Mouse (Mus musculus): ENCODE measurements around the gene Aldh1l1. TPM values are rescaled to one million over a fixed set of nuclear protein-coding genes. Genes with fewer than 3 reads are reported as not detected.

Gene Aldh1l1
- polyA plus RNA-seq, 1 experiment from 2014 or later = 2.2 TPM

- no peak for DNase-seq (ENCODE audit: low spot score)
- Histone ChIP-seq H3K27ac (replicated peaks; ENCODE audit: low read depth, low read length) (no peak overlapping the region), H3K9ac (ENCODE audit: low read depth, low read length) (no peak overlapping the region), H3K4me1 (ENCODE audit: control insufficient read depth, insufficient read depth, low read length) (no peaks in the 10 kb centered on the region), H3K27me3 (replicated peaks; ENCODE audit: control insufficient read depth, insufficient read depth, low read length) (no peaks in the 10 kb centered on the region), H3K36me3 (ENCODE audit: control insufficient read depth, insufficient read depth, low read length) (no peaks in the 10 kb centered on the region), H3K4me2 (ENCODE audit: low read depth, low read length) (no peak overlapping the region), H3K9me3 (ENCODE audit: control insufficient read depth, low read length) (no peaks in the 10 kb centered on the region), H3K4me3 (ENCODE audit: low read depth, low read length) (no peak overlapping the region)
- ATAC-seq (ENCODE audit: low read depth) = no peak
- WGBS = 90% methylated on average over 2 of the region's 2 CpGs
Observed at GRCm38 (mm10) chr6:90582331-90582730, 96.1 kb downstream of the Aldh1l1 start.

GRCm38 (mm10) chr6:90588113-90588512, 101.9 kb downstream of the Aldh1l1 start:
- no peak overlapping the region for H3K9ac ChIP-seq (ENCODE audit: low read depth, low read length)
- no peaks in the 10 kb centered on the region for H3K9me3 ChIP-seq (ENCODE audit: control insufficient read depth, low read length)
- ATAC-seq (ENCODE audit: low read depth) (peak; percentile 71; the same call in 1 of the 2 replicates), DNase-seq (ENCODE audit: low spot score) (peak; percentile 43)
- H3K4me3 ChIP-seq (ENCODE audit: low read depth, low read length) = no peak overlapping the region
- no peaks in the 10 kb centered on the region for H3K36me3 ChIP-seq (ENCODE audit: control insufficient read depth, insufficient read depth, low read length)
- H3K27me3 ChIP-seq (replicated peaks; ENCODE audit: control insufficient read depth, insufficient read depth, low read length) = no peaks in the 10 kb centered on the region
- no peak overlapping the region for H3K4me2 ChIP-seq (ENCODE audit: low read depth, low read length)
- no peak overlapping the region for H3K27ac ChIP-seq (replicated peaks; ENCODE audit: low read depth, low read length)
- no peaks in the 10 kb centered on the region for H3K4me1 ChIP-seq (ENCODE audit: control insufficient read depth, insufficient read depth, low read length)
- 18% methylated on average over 5 of the region's 5 CpGs for WGBS

GRCm38 (mm10) chr6:90590707-90591106, 104.5 kb downstream of the Aldh1l1 start:
- Histone ChIP-seq H3K27me3 (replicated peaks; ENCODE audit: control insufficient read depth, insufficient read depth, low read length) (no peaks in the 10 kb centered on the region), H3K4me3 (ENCODE audit: low read depth, low read length) (no peak overlapping the region), H3K36me3 (ENCODE audit: control insufficient read depth, insufficient read depth, low read length) (no peaks in the 10 kb centered on the region), H3K4me1 (ENCODE audit: control insufficient read depth, insufficient read depth, low read length) (no peaks in the 10 kb centered on the region), H3K4me2 (ENCODE audit: low read depth, low read length) (no peak overlapping the region), H3K9me3 (ENCODE audit: control insufficient read depth, low read length) (no peaks in the 10 kb centered on the region), H3K27ac (replicated peaks; ENCODE audit: low read depth, low read length) (no peak overlapping the region), H3K9ac (ENCODE audit: low read depth, low read length) (no peak overlapping the region)
- DNase-seq (ENCODE audit: low spot score) (no peak), ATAC-seq (ENCODE audit: low read depth) (no peak)
- 93% methylated on average over 1 of the region's 1 CpGs for WGBS

- Histone ChIP-seq H3K27me3 (replicated peaks; ENCODE audit: control insufficient read depth, insufficient read depth, low read length) (no peaks in the 10 kb centered on the region), H3K36me3 (ENCODE audit: control insufficient read depth, insufficient read depth, low read length) (no peaks in the 10 kb centered on the region), H3K9me3 (ENCODE audit: control insufficient read depth, low read length) (no peaks in the 10 kb centered on the region), H3K27ac (replicated peaks; ENCODE audit: low read depth, low read length) (no peak overlapping the region), H3K4me2 (ENCODE audit: low read depth, low read length) (no peak overlapping the region), H3K4me3 (ENCODE audit: low read depth, low read length) (no peak overlapping the region), H3K9ac (ENCODE audit: low read depth, low read length) (no peak overlapping the region), H3K4me1 (ENCODE audit: control insufficient read depth, insufficient read depth, low read length) (no peaks in the 10 kb centered on the region)
- 72% methylated on average over 1 of the region's 1 CpGs for WGBS
- DNase-seq (ENCODE audit: low spot score) = no peak
- ATAC-seq (ENCODE audit: low read depth) = no peak
Observed at GRCm38 (mm10) chr6:90594972-90595371, 108.7 kb downstream of the Aldh1l1 start.

GRCm38 (mm10) chr6:90597060-90597459, 110.8 kb downstream of the Aldh1l1 start:
- Histone ChIP-seq H3K4me2 (ENCODE audit: low read depth, low read length) (no peak overlapping the region), H3K27me3 (replicated peaks; ENCODE audit: control insufficient read depth, insufficient read depth, low read length) (no peaks in the 10 kb centered on the region), H3K4me1 (ENCODE audit: control insufficient read depth, insufficient read depth, low read length) (no peaks in the 10 kb centered on the region), H3K9me3 (ENCODE audit: control insufficient read depth, low read length) (no peaks in the 10 kb centered on the region), H3K4me3 (ENCODE audit: low read depth, low read length) (no peak overlapping the region), H3K9ac (ENCODE audit: low read depth, low read length) (no peak overlapping the region), H3K36me3 (ENCODE audit: control insufficient read depth, insufficient read depth, low read length) (no peaks in the 10 kb centered on the region), H3K27ac (replicated peaks; ENCODE audit: low read depth, low read length) (no peak overlapping the region)
- WGBS = 92% methylated on average over 4 of the region's 4 CpGs
- ATAC-seq (ENCODE audit: low read depth) = no peak
- no peak for DNase-seq (ENCODE audit: low spot score)

GRCm38 (mm10) chr6:90597592-90597991, 111.4 kb downstream of the Aldh1l1 start:
- no peaks in the 10 kb centered on the region for H3K4me1 ChIP-seq (ENCODE audit: control insufficient read depth, insufficient read depth, low read length)
- H3K36me3 ChIP-seq (ENCODE audit: control insufficient read depth, insufficient read depth, low read length) = no peaks in the 10 kb centered on the region
- no peaks in the 10 kb centered on the region for H3K9me3 ChIP-seq (ENCODE audit: control insufficient read depth, low read length)
- H3K4me2 ChIP-seq (ENCODE audit: low read depth, low read length) = no peak overlapping the region
- no peak overlapping the region for H3K4me3 ChIP-seq (ENCODE audit: low read depth, low read length)
- no peak overlapping the region for H3K9ac ChIP-seq (ENCODE audit: low read depth, low read length)
- no peak overlapping the region for H3K27ac ChIP-seq (replicated peaks; ENCODE audit: low read depth, low read length)
- 81% methylated on average over 2 of the region's 2 CpGs for WGBS
- no peaks in the 10 kb centered on the region for H3K27me3 ChIP-seq (replicated peaks; ENCODE audit: control insufficient read depth, insufficient read depth, low read length)
- no peak for ATAC-seq (ENCODE audit: low read depth)
- no peak for DNase-seq (ENCODE audit: low spot score)

- H3K4me3 ChIP-seq (ENCODE audit: low read depth, low read length) = no peak overlapping the region
- H3K4me1 ChIP-seq (ENCODE audit: control insufficient read depth, insufficient read depth, low read length) = no peaks in the 10 kb centered on the region
- H3K27me3 ChIP-seq (replicated peaks; ENCODE audit: control insufficient read depth, insufficient read depth, low read length) = no peaks in the 10 kb centered on the region
- H3K36me3 ChIP-seq (ENCODE audit: control insufficient read depth, insufficient read depth, low read length) = no peaks in the 10 kb centered on the region
- DNase-seq (ENCODE audit: low spot score) (no peak), ATAC-seq (ENCODE audit: low read depth) (no peak)
- H3K9me3 ChIP-seq (ENCODE audit: control insufficient read depth, low read length) = no peaks in the 10 kb centered on the region
- 80% methylated on average over 6 of the region's 6 CpGs for WGBS
- H3K27ac ChIP-seq (replicated peaks; ENCODE audit: low read depth, low read length) = no peak overlapping the region
- H3K9ac ChIP-seq (ENCODE audit: low read depth, low read length) = no peak overlapping the region
- no peak overlapping the region for H3K4me2 ChIP-seq (ENCODE audit: low read depth, low read length)
Observed at GRCm38 (mm10) chr6:90598197-90598596, 112.0 kb downstream of the Aldh1l1 start.

- H3K36me3 ChIP-seq (ENCODE audit: control insufficient read depth, insufficient read depth, low read length) = no peaks in the 10 kb centered on the region
- WGBS = 74% methylated on average over 4 of the region's 4 CpGs
Observed at GRCm38 (mm10) chr6:90600351-90600750, 114.1 kb downstream of the Aldh1l1 start.

GRCm38 (mm10) chr6:90601736-90602135, 115.5 kb downstream of the Aldh1l1 start:
- Histone ChIP-seq H3K27me3 (replicated peaks; ENCODE audit: control insufficient read depth, insufficient read depth, low read length) (no peaks in the 10 kb centered on the region), H3K9ac (ENCODE audit: low read depth, low read length) (no peak overlapping the region), H3K9me3 (ENCODE audit: control insufficient read depth, low read length) (no peaks in the 10 kb centered on the region), H3K4me3 (ENCODE audit: low read depth, low read length) (no peak overlapping the region), H3K27ac (replicated peaks; ENCODE audit: low read depth, low read length) (no peak overlapping the region), H3K4me1 (ENCODE audit: control insufficient read depth, insufficient read depth, low read length) (no peaks in the 10 kb centered on the region), H3K36me3 (ENCODE audit: control insufficient read depth, insufficient read depth, low read length) (no peaks in the 10 kb centered on the region), H3K4me2 (ENCODE audit: low read depth, low read length) (no peak overlapping the region)
- ATAC-seq (ENCODE audit: low read depth) = no peak
- DNase-seq (ENCODE audit: low spot score) = no peak
- WGBS = 35% methylated on average over 7 of the region's 7 CpGs

More at GRCm38 (mm10) chr6:90600351-90600750, 114.1 kb downstream of the Aldh1l1 start:
- Histone ChIP-seq H3K4me1 (ENCODE audit: control insufficient read depth, insufficient read depth, low read length) (no peaks in the 10 kb centered on the region), H3K27ac (replicated peaks; ENCODE audit: low read depth, low read length) (no peak overlapping the region), H3K9ac (ENCODE audit: low read depth, low read length) (no peak overlapping the region), H3K27me3 (replicated peaks; ENCODE audit: control insufficient read depth, insufficient read depth, low read length) (no peaks in the 10 kb centered on the region), H3K4me2 (ENCODE audit: low read depth, low read length) (no peak overlapping the region), H3K4me3 (ENCODE audit: low read depth, low read length) (no peak overlapping the region), H3K9me3 (ENCODE audit: control insufficient read depth, low read length) (no peaks in the 10 kb centered on the region)
- DNase-seq (ENCODE audit: low spot score) = no peak
- ATAC-seq (ENCODE audit: low read depth) = no peak
